7 mouse cellular contexts compared by ENCODE assay signal in genomic region chr2:34869680-34870079, GRCm38 (mm10). TPM values are rescaled to one million over a fixed set of nuclear protein-coding genes. Genes with fewer than 3 reads are reported as not detected.
DNase-seq lines count a peak whose midpoint lies in the region; ATAC-seq lines count a peak whose summit lies in the region.

No protein-coding gene starts in this region.

- peak overlapping the region; percentile 94 for H3K4me3 ChIP-seq in embryonic facial prominence, embryonic 10.5 days
- H3K4me3 ChIP-seq in hindbrain, embryonic 16.5 days (ENCODE audit: low read length): peak overlapping the region; percentile 31
- H3K4me3 ChIP-seq in midbrain, embryonic 14.5 days (replicated peaks; ENCODE audit: low read depth, low read length): peak overlapping the region; percentile 87

- H3K4me2 ChIP-seq in hindbrain, embryonic 16.5 days (ENCODE audit: low read length): peak overlapping the region; percentile 63
- H3K4me2 ChIP-seq in midbrain, embryonic 14.5 days (ENCODE audit: low read length): peak overlapping the region; percentile 68

- H3K9ac ChIP-seq in hindbrain, embryonic 16.5 days (ENCODE audit: low read depth, low read length): peak overlapping the region; percentile 1; the same call in 1 of the 2 replicates
- peak overlapping the region; percentile 94 for H3K9ac ChIP-seq in midbrain, embryonic 14.5 days (replicated peaks; ENCODE audit: low read length)

- peaks cover 31% of the 10 kb centered on the region for H3K36me3 ChIP-seq in embryonic facial prominence, embryonic 10.5 days (replicated peaks)
- H3K36me3 ChIP-seq in hindbrain, embryonic 16.5 days (ENCODE audit: control insufficient read depth, insufficient read depth, low read length): peaks cover under 1% of the 10 kb centered on the region; the same call in 1 of the 2 replicates
- H3K36me3 ChIP-seq in midbrain, embryonic 14.5 days (ENCODE audit: control insufficient read depth, insufficient read depth, low read length): peaks cover 13% of the 10 kb centered on the region

- H3K9me3 ChIP-seq in embryonic facial prominence, embryonic 10.5 days: no peaks in the 10 kb centered on the region
- H3K9me3 ChIP-seq in hindbrain, embryonic 16.5 days (ENCODE audit: control insufficient read depth, low read length): no peaks in the 10 kb centered on the region
- no peaks in the 10 kb centered on the region for H3K9me3 ChIP-seq in midbrain, embryonic 14.5 days (ENCODE audit: control insufficient read depth, low read length)

- ATAC-seq in hindbrain, embryonic 16.5 days: no peak
- no peak for ATAC-seq in midbrain, embryonic 14.5 days (ENCODE audit: low FRiP score, low TSS enrichment)

- H3K27me3 ChIP-seq in embryonic facial prominence, embryonic 10.5 days (replicated peaks; ENCODE audit: low read depth, poor library complexity, severe bottlenecking): peaks cover 24% of the 10 kb centered on the region
- peaks cover 13% of the 10 kb centered on the region for H3K27me3 ChIP-seq in hindbrain, embryonic 16.5 days (replicated peaks; ENCODE audit: control insufficient read depth, insufficient read depth, low read length)
- peaks cover 10% of the 10 kb centered on the region for H3K27me3 ChIP-seq in midbrain, embryonic 14.5 days (ENCODE audit: control insufficient read depth, insufficient read depth, low read length)

- 59% methylated on average over 5 of the region's 5 CpGs for WGBS in embryonic facial prominence, embryonic 10.5 days
- 35% methylated on average over 5 of the region's 5 CpGs for WGBS in hindbrain, embryonic 16.5 days
- 41% methylated on average over 5 of the region's 5 CpGs for WGBS in midbrain, embryonic 14.5 days

- H3K27ac ChIP-seq in embryonic facial prominence, embryonic 10.5 days (replicated peaks): no peak overlapping the region
- H3K27ac ChIP-seq in hindbrain, embryonic 16.5 days (ENCODE audit: low read depth, low read length): no peak overlapping the region
- H3K27ac ChIP-seq in midbrain, embryonic 14.5 days (replicated peaks; ENCODE audit: low read depth, low read length): no peak overlapping the region

- DNase-seq in 3134 (ENCODE audit: extremely low read depth, insufficient read length, low spot score): peak; percentile 63
- DNase-seq in A20 (ENCODE audit: low read depth, low spot score): peak; percentile 58
- no peak for DNase-seq in embryonic facial prominence, embryonic 10.5 days (ENCODE audit: low spot score)
- no peak for DNase-seq in midbrain, embryonic 14.5 days
- no peak for DNase-seq in cerebellum, postnatal 25 days
- DNase-seq in layer of hippocampus, adult 11-12 months (ENCODE audit: low spot score): no peak

- peaks cover 33% of the 10 kb centered on the region for H3K4me1 ChIP-seq in embryonic facial prominence, embryonic 10.5 days
- H3K4me1 ChIP-seq in hindbrain, embryonic 16.5 days (ENCODE audit: control insufficient read depth, insufficient read depth, low read depth, low read length): peaks cover 26% of the 10 kb centered on the region
- peaks cover 18% of the 10 kb centered on the region for H3K4me1 ChIP-seq in midbrain, embryonic 14.5 days (ENCODE audit: control insufficient read depth, insufficient read depth, low read length)

RNA-seq across cellular contexts. Expression of gene Cutal, which starts 4.5 kb away (rescaled TPM):
- 0.09 TPM in 1 of 2 replicates, not detected in the other for polyA plus RNA-seq in embryonic facial prominence, embryonic 10.5 days (2016; fragmentation: Nextera tagmentation; extraction: Ambion mirVana)
- 0.16 and 0.35 TPM in 2 replicates for polyA plus RNA-seq in hindbrain, embryonic 16.5 days (2015; fragmentation: Nextera tagmentation; extraction: Ambion mirVana)
- polyA plus RNA-seq in midbrain, embryonic 14.5 days (2014; fragmentation: Nextera tagmentation; extraction: Ambion mirVana): 0.59 TPM in 1 of 2 replicates, not detected in the other

RNA-seq across cellular contexts. Expression of gene Psmd5, which starts 5.1 kb away (rescaled TPM):
- polyA plus RNA-seq in embryonic facial prominence, embryonic 10.5 days (2016; fragmentation: Nextera tagmentation; extraction: Ambion mirVana): 127 and 133 TPM in 2 replicates
- polyA plus RNA-seq in hindbrain, embryonic 16.5 days (2015; fragmentation: Nextera tagmentation; extraction: Ambion mirVana): 96.8 and 105 TPM in 2 replicates
- 107 and 112 TPM in 2 replicates for polyA plus RNA-seq in midbrain, embryonic 14.5 days (2014; fragmentation: Nextera tagmentation; extraction: Ambion mirVana)

RNA-seq across cellular contexts. Expression of gene Gm34653, which starts 36.9 kb away (rescaled TPM):
- polyA plus RNA-seq in embryonic facial prominence, embryonic 10.5 days (2016; fragmentation: Nextera tagmentation; extraction: Ambion mirVana): 0.09 TPM in 1 of 2 replicates, not detected in the other
- not detected in 2 replicates for polyA plus RNA-seq in hindbrain, embryonic 16.5 days (2015; fragmentation: Nextera tagmentation; extraction: Ambion mirVana)
- 0.13 TPM in 1 of 2 replicates, not detected in the other for polyA plus RNA-seq in midbrain, embryonic 14.5 days (2014; fragmentation: Nextera tagmentation; extraction: Ambion mirVana)

RNA-seq across cellular contexts. Expression of gene Fbxw2, which starts 43.6 kb away (rescaled TPM):
- polyA plus RNA-seq in embryonic facial prominence, embryonic 10.5 days (2016; fragmentation: Nextera tagmentation; extraction: Ambion mirVana): 77.3 and 79.0 TPM in 2 replicates
- polyA plus RNA-seq in hindbrain, embryonic 16.5 days (2015; fragmentation: Nextera tagmentation; extraction: Ambion mirVana): 95.2 and 106 TPM in 2 replicates
- polyA plus RNA-seq in midbrain, embryonic 14.5 days (2014; fragmentation: Nextera tagmentation; extraction: Ambion mirVana): 75.3 and 91.5 TPM in 2 replicates

RNA-seq across cellular contexts. Expression of gene Phf19, which starts 44.1 kb away (rescaled TPM):
- 1.1 and 1.8 TPM in 2 replicates for polyA plus RNA-seq in embryonic facial prominence, embryonic 10.5 days (2016; fragmentation: Nextera tagmentation; extraction: Ambion mirVana)
- 2.2 and 2.7 TPM in 2 replicates for polyA plus RNA-seq in hindbrain, embryonic 16.5 days (2015; fragmentation: Nextera tagmentation; extraction: Ambion mirVana)
- 0.93 and 1.6 TPM in 2 replicates for polyA plus RNA-seq in midbrain, embryonic 14.5 days (2014; fragmentation: Nextera tagmentation; extraction: Ambion mirVana)

Comparison
In these comparisons a context has a peak if more than half of its experiments do, and no peak if none do; other contexts are left out.
1. DNase-seq: peak in 3134 (single experiment) and A20 (single experiment); none in embryonic facial prominence, embryonic 10.5 days (single experiment), midbrain, embryonic 14.5 days (single experiment), cerebellum, postnatal 25 days (0 of 2) and layer of hippocampus, adult 11-12 months (single experiment).
2. H3K4me3 ChIP-seq: peak in every context shown above with its lines; median percentile 94 in embryonic facial prominence, embryonic 10.5 days; 87 in midbrain, embryonic 14.5 days; 31 in hindbrain, embryonic 16.5 days.